Mouse (Mus musculus): Measurements from ENCODE around the gene Phf12.
"Not testable (repeated sequence)": the region's sequence is repeated elsewhere in the genome, so short reads cannot be mapped to it uniquely, and the experiment has no call there.

Phf12 gene

DNA sequence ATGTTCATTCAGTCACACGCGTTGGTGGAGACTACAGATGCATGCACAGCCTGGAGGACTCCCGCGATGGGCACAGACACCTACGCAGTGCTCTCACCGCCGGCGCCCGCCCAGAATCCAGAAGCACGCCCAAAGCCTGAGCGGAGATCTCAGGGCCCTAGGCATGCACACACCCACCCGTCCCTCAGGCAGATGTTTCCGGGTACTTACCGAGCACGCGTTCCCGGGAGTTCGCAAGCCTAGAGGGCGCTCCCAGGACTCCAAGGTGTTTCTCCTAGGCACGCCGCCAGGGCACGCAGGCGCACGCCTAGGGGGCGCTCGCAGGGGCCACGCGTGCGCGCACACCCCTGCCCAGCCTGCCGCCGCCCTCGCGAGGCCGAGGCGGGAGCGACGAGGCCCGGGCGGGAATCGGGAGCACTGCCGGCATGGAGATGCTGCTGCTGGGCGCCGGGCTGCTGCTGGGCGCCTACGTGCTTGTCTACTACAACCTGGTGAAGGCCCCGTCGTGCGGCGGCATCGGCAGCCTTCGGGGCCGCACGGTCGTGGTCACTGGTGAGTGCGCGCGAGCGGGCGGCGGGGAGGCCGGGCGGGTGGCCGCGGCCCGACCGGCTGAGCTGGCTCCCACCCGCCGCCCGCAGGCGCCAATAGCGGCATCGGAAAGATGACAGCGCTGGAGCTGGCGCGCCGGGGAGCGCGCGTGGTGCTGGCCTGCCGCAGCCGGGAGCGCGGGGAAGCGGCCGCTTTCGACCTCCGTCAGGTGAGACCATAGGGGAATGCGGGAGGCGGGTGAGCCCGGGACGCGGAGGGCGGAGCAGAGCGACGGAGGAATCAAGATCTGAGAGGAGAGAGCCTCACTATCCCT is 49.6 kb downstream of the Phf12 start, which contains the start of gene Dhrs13:
Gene Dhrs13 (plus strand): TSS at position 334 of the 862 bp plus-strand sequence.
- peak; percentile 96 for DNase-seq (ENCODE audit: low spot score)

DNA sequence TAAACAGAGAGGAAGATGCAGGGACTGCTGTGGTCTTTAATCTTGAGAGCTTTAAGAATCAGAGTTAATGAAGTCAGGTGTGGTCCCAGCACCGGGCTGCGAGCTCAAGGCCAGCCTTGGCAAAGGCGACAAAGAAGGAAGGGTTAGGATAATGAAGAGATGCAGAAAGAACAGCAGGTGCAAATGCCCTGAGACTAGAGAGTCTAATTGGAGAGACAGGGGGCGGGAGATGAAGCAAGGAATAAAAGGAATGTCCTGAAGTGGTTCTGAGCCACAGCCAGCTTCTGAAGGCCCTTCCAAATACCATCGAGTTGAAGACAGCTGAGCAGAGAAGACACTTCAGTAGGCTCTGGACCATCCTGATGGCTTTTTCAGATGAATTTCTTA is 50.2 kb downstream of the Phf12 start:
- no peak for DNase-seq (ENCODE audit: low spot score)

DNA sequence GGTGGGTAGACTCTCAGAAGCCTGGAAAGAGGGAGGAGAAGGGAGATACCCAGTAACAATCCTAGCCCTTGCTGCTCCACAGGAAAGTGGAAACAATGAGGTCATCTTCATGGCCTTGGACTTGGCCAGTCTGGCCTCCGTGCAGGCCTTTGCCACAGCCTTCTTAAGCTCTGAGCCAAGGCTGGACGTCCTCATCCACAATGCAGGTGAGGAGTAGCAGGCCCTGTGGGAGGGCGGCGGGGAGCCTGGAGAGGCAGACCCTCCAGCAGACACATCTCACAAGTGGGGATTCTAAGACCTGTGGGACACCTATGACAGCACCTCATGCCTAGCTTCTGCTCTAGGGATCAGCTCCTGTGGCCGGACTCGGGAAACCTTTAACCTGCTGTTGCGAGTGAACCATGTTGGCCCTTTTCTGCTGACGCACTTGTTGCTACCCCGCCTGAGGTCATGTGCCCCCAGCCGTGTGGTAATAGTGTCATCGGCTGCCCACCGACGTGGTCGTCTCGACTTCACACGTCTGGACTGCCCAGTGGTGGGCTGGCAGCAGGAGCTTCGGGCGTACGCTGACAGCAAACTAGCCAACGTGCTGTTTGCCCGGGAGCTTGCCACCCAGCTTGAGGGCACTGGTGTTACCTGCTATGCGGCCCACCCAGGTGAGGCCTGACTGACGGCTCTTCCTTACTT is 51.5 kb downstream of the Phf12 start:
- DNase-seq (ENCODE audit: low spot score) = no peak

DNA sequence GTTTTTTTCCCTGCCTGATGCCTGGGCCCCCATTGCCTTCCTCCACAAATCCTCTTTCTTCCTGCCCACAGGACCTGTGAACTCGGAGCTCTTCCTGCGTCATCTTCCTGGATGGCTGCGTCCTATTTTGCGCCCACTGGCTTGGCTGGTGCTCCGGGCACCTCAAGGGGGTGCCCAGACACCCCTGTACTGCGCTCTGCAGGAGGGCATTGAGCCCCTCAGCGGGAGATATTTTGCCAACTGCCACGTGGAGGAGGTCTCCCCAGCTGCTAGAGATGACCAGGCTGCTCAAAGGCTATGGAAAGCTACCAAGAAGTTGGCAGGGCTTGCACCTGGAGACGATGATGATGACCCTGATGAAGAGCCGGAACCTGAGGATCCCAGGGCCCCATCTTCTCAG is 54.2 kb downstream of the Phf12 start:
- no peak for DNase-seq (ENCODE audit: low spot score)

DNA sequence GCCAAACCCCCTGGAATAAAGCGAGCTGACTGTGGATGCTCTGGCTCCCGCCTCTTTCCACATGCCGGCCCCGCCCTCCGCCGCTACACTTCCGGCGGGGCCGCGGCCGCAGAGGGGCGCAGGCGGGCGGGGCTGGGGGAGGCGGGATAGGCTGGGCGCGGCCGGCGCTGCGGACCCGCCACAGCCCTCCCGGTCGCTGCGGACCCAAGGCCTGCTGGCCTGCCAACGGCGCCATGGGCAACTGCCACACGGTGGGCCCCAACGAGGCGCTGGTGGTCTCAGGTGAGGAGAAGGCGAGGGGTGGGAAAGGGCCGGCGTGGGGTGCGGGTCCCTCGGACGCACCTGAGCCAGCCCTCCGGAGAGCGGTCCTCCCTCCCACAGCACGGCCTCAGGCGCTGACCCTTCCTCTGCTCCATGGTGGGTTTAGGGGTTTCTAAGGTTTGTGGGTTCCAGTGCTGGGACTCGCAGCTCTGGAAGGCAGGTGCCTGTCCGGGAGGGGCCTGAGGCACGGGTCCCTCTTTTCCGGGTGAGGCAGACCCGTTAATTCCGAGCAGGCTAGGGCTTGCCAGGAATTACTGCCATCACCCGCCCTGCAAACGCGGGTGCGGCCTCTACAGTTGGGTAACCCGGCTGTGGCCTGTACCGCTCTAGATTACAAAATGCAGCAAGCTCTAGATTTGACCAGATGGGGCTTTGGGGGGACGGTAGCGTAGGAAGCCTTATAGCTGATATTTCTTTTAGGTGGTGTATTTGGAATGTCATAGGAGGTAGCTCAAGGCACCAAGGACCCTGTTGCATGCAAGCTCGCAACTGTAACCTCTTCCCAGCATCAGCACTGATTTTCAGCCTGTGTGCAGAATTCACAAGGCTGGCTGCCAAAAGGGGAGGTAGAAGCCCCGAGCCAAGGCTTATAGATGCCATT is 55.5 kb downstream of the Phf12 start, which contains the start of gene Flot2:
Gene Flot2 (plus strand): TSS at position 101 of the 922 bp plus-strand sequence.
- DNase-seq (ENCODE audit: low spot score) = peak; percentile 84

DNA sequence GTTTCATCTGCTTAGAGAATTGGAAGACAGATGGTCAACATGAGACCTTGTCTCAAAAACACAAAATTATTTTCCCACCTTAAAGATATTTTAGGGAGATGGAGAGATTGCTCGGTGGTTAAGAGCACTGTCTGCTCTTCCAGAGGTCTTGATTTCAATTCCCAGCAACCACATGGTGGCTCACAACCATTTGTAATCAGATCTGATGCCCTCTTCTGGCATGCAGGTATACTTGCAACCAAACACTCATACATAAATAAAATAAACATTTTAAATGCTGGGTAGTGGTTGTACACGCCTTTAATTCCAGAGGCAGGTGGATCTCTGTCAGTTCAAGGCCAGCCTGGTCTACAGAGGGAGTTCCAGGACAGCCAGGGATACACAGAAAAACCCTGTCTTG is 58.3 kb downstream of the Phf12 start:
- DNase-seq (ENCODE audit: low spot score) = no peak

DNA sequence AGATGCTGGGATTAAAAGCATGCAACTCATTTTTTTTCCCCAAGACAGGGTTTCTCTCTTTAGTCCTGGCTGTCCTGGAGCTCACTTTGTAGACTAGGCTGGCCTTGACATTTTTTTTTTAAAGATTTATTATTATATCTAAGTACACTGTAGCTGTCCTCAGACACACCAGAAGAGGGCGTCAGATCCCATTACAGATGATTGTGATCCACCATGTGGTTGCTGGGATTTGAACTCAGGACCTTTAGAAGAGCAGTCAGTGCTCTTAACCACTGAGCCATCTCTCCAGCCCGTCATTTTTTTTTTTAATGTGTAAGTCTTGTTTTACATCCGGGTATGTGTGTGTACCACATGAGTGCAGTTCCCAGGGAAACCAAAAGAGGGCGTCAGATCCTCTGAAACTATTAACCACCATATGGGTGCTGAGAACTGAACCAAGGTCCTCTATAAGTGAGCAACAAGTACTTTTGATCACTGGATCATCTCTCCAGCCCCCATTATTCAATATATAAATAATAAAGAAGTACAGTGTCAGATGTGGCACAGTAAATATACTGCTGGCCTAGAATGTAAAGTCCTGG is 59.8 kb downstream of the Phf12 start:
- DNase-seq (ENCODE audit: low spot score) = not testable (repeated sequence)

DNA sequence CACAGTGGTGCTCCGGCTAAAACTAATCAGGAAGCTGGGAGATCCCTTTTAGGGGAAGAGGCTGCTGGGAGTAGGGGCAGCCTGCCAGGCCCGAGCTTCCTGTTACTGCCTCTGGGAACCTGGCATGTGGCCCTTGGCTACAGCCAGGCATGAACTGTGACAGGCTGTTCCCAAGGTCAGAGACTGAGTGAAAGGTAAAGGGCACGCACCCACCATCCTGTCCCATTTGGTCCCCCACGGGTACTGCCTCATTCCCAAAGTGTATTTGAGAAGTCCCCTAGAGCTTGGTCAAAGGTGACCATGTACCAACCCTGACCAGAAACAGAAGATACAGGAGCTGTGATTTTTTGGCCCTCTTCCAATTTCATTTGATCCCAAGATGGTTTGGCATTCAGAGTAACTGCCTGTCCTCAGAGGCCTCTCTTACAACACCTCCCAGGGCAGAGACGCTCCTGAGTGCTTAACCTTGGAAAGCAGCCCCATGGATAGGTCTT is 62.3 kb downstream of the Phf12 start:
- peak; percentile 85 for DNase-seq (ENCODE audit: low spot score)

DNA sequence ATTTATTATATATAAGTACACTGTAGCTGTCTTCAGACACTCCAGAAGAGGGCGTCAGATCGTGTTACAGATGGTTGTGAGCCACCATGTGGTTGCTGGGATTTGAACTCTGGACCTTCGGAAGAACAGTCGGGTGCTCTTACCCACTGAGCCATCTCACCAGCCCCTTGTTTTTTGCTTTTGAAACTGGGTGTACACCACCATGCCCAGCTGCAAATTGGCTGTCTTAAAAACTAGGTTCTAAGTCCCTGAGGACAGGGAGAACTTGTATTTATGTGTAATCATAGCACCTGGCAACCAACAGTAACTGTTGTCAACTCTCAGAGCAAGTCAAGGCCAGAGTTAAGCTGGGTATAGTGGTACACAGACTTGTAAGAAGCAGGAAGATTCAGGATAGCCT is 66.1 kb downstream of the Phf12 start:
- DNase-seq (ENCODE audit: low spot score) = not testable (repeated sequence)

DNA sequence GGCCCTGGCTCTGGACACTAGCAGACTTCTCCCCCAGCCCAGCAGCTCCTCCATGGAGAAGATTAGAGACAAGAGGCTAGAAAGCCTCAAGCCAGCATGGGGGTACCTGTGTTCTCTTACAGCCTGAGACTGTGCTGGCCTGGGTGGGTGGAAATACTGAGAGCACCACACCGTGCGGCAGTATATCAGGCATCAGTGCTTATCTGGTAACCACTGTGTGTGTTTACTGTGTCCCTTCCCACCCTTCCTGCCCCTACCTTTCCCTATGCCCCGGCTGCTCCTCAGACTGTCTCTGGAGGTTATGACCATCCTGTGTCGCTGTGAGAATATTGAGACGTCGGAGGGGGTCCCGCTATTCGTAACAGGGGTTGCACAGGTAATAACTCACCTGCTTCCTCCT is 70.5 kb downstream of the Phf12 start:
- no peak for DNase-seq (ENCODE audit: low spot score)

DNA sequence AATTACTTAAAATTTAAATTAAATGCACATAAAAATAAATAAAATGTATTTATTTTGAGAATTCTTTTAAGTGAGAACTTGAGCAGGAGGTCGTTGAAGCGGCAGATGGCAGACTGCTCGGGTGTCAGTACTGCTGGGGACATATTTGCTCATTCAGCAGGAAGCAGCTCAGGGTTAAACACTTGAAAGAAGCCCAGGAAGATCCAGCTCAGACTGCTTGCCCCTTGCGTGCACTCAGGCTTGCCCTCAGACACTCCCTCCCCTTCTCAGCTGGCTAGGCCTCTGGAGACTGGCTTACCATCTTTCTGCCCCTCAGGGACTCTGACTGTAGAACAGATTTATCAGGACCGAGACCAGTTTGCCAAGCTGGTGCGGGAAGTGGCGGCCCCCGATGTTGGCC is 74.4 kb downstream of the Phf12 start:
- DNase-seq (ENCODE audit: low spot score) = no peak

DNA sequence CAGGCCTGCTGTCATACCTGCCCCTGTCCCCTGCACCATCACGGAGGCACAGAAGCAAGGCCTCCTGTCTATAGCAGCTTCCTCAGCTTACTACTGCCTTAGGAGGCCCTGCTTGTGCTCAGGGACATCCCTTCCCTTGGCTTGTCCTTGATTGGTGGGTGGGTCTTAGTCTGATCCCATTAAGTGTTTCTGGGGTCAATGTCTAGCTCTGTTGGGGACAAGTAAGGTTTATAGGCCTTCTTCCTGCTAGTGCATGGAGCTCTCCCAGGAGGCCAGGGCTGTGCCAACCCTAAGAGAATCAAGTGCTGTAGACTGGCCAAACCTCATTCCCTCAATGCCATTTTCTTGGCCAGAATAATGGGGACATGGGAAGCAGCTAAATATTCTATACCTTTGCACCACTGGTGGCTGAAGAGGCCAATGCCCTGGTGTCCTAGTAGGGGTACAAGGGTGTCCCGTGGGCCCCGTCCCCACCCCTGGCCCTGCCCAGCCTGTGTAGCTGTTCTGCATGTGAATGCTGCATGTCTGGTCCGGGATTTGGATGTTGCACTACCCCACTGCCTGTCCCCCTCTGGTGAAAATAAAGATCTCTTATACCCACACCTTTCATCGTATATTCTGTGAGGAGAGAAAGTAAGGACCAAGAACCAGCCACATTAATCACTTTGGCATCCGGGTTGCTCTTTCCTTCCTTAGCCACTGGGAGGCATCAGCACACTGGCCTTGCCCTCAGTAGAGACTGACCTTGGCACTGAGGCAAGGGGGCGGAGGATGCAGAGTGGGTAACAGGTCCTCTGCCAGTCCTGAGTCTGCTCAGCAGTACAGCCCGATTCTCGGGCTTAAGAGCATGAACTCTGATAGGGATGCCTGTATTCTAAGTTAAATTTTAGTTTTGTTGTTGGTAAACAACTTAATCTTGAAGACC is 77.5 kb downstream of the Phf12 start:
- DNase-seq (ENCODE audit: low spot score) = peak; percentile 86

DNA sequence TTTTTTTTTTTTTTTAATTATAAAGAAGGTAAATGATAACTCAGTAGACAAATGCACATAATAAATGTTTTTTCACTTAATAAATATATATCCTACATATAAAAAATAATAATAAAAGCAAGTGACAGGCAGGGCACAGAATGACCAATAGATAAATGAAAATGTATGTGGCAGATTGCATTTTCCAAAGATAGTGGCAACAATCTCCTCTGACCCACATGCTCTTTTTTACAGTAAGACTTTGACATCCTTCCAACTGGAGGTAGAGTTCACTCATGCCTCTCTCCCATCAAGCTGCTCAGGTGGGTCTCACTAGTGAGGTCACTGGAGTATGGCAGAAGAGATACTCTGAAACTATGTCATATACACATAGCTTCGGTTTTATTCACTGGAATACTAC is 80.0 kb downstream of the Phf12 start:
- DNase-seq (ENCODE audit: low spot score) = no peak

DNA sequence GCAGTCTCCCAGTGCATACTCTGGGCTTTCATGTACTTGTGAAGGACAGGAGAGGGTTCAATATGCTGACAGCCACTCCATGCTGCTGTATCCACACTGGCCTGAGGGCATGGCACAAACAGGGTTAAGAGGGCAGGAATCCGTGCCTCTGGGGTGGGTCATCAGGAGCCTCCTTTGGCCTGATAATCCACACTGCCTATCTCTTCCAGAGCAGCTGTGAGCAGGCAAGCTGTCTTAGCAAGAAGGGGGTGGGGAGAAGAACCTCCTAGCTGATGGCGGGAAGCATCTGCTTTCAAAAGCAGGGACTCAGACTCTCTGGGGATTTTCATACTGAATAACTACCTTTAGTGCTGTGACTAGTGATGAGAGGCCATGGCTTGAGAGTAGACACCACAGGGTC is 83.4 kb downstream of the Phf12 start:
- DNase-seq (ENCODE audit: low spot score) = no peak

DNA sequence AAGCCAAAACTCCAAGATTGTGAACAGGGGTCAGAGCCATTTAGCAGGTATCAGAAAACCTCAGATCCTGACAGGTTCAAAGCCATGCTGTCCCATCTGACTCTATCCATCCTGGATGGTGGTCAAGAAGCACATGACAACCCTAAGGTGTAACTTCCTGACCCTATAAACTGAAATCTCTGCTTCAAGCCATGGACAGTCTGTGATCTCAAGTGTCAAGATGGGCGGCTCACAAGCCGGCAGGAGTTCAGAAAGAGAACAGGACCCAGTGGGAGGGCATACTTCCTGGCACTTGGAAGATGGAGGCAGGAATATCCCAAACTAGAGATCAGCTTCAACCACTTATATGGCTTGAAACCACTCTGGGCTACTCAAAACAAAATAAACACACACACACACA is 84.1 kb downstream of the Phf12 start:
- no peak for DNase-seq (ENCODE audit: low spot score)

DNA sequence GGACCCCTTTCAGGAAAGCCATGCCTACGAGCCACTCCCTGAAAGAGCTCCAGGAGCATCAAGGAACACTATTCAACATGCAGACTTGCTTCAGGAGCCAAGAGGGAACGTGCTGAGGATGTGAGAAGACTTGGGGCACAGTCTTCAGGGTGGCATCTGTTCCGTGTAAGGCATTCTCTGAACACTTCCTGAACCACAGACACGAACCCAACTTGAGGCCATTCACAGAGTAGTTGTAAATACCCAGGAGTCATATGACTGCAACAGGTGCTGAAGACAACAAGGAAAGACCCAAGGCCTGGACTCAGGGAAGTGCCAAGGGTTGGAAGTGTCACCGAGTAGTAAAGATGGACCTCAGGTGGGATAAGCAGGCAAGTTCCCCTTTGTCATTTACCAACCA is 85.0 kb downstream of the Phf12 start:
- no peak for DNase-seq (ENCODE audit: low spot score)

DNA sequence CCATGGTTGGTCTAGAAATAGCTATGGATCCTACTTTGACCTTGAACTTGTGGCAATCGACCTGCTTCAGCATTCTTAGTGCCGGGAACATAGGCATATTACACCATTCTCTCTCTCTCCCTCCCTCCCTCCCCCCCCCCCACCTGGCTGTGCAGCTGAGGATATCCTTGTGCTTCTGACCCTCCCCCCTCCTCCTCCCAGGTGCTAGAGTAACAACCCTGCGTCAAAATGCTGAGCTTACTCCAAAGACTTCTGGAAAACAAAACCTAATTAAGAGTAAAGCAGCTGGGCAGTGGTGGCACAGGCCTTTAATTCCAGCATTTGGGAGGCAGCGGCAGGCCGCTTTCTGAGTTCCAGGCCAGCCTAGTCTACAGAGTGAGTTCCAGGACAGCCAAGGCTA is 86.6 kb downstream of the Phf12 start:
- no peak for DNase-seq (ENCODE audit: low spot score)

DNA sequence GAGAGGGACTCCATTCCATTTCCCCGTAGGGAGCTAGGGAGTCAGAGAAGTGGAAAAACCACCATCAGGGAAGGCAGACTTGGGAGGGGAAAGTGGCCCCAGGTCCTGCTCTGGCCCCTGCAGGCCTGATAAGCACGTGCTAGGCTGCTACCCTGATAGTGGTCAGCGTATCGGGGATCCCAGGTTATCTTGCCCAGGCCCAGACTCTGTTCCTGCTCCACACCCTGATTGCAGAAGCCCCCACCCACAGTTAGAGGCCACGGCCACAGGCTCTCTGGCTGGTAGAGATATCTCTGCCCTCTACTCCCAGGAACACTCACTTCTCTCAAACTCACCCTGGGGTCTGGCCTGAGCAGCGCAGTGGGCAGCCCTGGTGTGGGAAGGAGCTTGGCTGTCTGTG is 87.1 kb downstream of the Phf12 start:
- no peak for DNase-seq (ENCODE audit: low spot score)

DNA sequence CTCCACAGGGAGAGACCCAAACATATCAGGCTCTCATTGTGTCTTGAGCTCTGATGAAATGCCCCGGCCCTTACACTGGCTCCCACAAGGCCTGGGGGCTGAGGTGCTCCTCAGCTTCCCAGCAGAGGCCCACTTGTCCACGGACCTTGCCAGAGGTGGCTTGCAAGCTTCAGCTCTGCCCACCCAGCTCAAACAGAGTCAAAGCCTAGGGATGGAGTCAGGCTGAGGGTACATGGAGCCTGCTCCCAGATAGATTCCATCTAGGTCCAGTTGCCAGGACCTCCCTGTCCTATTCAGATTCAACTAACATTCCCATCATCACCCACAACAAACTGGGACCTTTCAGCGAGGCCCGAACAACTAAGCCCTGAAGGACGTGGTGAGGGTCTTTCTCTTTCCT is 89.4 kb downstream of the Phf12 start:
- DNase-seq (ENCODE audit: low spot score) = no peak

DNA sequence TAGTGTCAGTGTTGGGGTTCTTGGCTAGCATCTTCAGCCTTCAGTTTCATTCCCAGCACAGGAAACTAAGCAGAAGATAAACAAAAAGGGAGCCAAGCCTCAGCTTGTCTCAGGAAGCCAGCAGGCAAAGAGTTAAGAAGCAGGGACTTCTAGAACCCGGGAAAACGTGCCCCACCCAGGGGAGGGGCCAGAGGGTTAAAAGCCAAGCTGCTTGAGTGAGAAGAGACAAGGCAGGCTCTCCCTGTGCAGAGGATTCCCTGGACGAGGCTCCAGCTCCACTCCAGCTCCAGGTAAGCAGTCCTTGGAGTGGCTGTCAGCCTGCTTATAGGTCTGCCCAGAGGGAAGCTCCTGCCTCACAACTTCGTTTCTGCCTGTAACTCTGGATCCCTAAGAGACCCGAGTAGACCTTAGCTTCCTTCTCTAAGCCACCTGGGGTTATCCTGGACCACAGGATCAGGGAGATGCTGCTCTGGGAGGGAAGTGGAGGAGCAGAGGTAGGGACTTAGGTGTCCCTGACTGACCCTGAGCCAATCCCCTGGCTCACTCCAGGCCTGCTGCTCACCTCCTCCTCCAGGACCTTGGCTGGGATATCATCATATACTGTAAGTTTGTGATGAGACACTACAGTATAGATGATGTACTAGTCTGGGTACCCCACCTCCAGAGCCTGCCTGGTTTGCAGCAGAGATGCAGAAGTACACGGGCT is 90.0 kb downstream of the Phf12 start:
- DNase-seq (ENCODE audit: low spot score) = no peak

Measured in testis, postnatal 10 days (tissue).